Mouse (Mus musculus): ENCODE data around the gene Olfr1233. TPM values are rescaled to one million over a fixed set of nuclear protein-coding genes. Genes with fewer than 3 reads are reported as not detected.

Olfr1233 gene
- total RNA-seq (2021), result not detected
- long read RNA-seq, experiment 1, result 0 reads
- long read RNA-seq, experiment 2, result 0 reads

DNA sequence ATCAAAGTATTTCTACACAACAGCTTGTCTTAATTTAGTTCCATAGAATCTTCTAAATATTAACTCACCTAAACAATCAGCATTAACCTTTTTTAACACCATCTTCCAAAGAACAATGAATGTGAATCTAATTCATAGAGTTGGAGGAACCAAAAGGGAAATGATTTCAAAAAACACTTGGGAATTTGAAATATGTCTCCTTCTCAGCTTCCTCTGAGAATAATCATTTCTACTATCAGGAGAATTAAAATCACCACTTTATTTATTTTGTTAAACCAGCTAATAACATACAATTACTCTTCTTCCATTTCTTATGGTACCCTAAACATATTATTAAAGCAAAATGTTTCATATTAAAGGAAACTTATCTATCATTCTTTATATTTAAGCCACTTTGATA lies at the start of gene Olfr1233:
Olfr1233 (minus strand) TSS at position 101 of the 400 bp plus-strand sequence.
- Histone ChIP-seq H3K27ac (no peak within 1 kb of the TSS), H3K4me3 (no peak within 1 kb of the TSS)
- DNase-seq, result no peak
- intact Hi-C loops (cut with DNase I), result no loop called here
- no peak for TF ChIP-seq CTCF (IDR thresholded peaks at IDR 0.05)

DNA sequence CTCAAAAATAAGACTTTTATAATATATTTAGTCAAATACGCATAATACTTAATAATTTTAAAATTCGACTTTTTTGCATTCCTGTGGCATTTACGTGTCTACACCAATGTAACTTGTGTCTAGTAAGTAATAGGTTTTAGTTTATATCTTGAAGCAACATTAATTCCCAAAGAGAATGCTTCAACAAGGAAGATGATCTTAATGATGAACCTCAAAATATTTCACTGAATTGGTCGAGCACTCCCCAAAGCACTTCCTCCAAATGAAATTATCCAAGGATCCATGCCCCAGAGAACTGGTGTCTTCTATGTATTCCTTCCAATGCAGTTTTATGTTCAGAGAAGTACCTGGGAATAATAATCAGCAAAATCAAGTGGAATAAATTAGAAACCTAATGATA lies 22.6 kb upstream of the Olfr1233 start, which contains the start of gene Olfr1234:
Olfr1234 (minus strand) TSS at position 101 of the 400 bp plus-strand sequence.
- TF ChIP-seq CTCF (IDR thresholded peaks at IDR 0.05), result no peak
- no peak for DNase-seq
- intact Hi-C loops (cut with DNase I), result no loop called here
- H3K27ac ChIP-seq, result no peak within 1 kb of the TSS
- no peak within 1 kb of the TSS for H3K4me3 ChIP-seq

- DNase-seq, result no peak
- TF ChIP-seq CTCF (IDR thresholded peaks at IDR 0.05), result no peak
- Histone ChIP-seq H3K4me3 (no peak within 1 kb of the TSS), H3K27ac (no peak within 1 kb of the TSS)
- intact Hi-C loops (cut with DNase I), result no loop called here
Measured at GRCm38 (mm10) chr2:89329575-89329974, 12.6 kb downstream of the Olfr1233 start, which contains the start of gene Olfr1232. Gene Olfr1232 (minus strand): TSS chr2:89329675.

DNA sequence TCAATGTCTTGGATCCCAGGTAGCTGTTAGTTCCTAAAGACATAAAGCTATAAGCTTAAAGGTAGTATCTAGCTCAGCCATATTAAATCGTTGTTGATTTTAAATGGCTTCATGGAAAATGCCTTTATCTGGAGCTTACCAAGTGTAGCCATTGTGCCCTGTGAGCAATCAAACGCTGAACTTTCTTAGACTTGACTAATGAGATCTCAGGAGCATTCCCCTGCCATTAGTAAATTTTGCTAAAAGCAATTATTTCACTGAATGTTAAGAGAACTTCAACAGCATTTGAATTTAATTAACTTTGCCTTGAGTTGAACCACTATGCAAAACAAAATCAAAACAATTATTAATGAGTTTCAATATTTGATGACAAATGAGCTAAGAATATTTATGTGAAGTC lies 35.2 kb downstream of the Olfr1233 start, which contains the start of gene Olfr1231:
Olfr1231 (minus strand) TSS at position 101 of the 400 bp plus-strand sequence.
- DNase-seq, result no peak
- intact Hi-C loops (cut with DNase I), result no loop called here
- no peak within 1 kb of the TSS for H3K4me3 ChIP-seq
- TF ChIP-seq CTCF (IDR thresholded peaks at IDR 0.05), result no peak
- no peak within 1 kb of the TSS for H3K27ac ChIP-seq

DNA sequence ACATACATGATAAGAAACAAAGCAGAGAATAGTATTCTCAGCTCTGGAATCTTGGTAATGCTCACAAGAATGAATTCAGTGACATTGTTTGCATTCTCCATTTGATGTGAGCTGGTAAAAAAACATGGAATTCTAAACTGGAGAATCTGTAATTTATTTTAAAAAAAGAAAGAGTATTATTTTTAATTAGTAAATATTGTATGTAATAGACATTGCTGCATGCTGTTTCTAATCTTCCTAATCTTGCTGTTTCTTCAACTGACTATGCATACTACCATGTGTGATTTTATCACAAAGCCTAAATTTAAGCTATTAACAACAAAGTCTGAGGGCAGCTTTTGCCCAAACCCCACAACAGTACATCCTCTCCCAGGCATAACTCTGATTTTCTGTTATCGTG lies 45.0 kb downstream of the Olfr1233 start, which contains the start of gene Olfr1230:
Olfr1230 (minus strand) TSS at position 101 of the 400 bp plus-strand sequence.
- intact Hi-C loops (cut with DNase I), result no loop called here
- H3K4me3 ChIP-seq, result no peak within 1 kb of the TSS

DNA sequence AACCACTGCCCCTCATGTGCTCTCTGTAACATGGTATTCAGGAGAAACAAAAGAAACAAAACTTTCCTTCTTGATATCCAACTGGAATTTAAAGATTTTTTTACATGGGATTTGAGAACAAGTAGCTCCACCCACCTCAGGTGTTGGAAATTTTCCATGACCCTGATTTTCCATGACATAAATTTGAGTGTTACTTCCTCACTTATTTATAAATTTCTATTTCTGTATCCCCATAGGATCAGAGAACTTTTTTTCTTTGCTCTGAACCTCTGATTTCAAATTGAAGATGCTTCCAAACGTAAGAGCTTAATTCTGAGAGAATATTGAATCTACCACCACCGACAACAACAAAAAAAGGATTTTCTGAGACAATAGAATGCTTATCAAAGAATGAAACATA lies 54.3 kb downstream of the Olfr1233 start, which contains the start of gene Olfr1229:
Olfr1229 (minus strand) TSS at position 101 of the 400 bp plus-strand sequence.
- no peak for TF ChIP-seq CTCF (IDR thresholded peaks at IDR 0.05)
- intact Hi-C loops (cut with DNase I), result no loop called here
- no peak for DNase-seq
- H3K4me3 ChIP-seq, result no peak within 1 kb of the TSS
- H3K27ac ChIP-seq, result no peak within 1 kb of the TSS

More for the DNA sequence above, 45.0 kb downstream of the Olfr1233 start, which contains the start of gene Olfr1230:
- DNase-seq, result no peak
- no peak within 1 kb of the TSS for H3K27ac ChIP-seq
- TF ChIP-seq CTCF (IDR thresholded peaks at IDR 0.05), result no peak

Other genes with a start within 250 kb of the Olfr1233 start
- not detected for gene Olfr1220, start 235.6 kb downstream of the Olfr1233 start, total RNA-seq (2021)
- gene Olfr1221, start 225.1 kb downstream of the Olfr1233 start, total RNA-seq (2021), result not detected
- gene Olfr1222, start 209.3 kb downstream of the Olfr1233 start, total RNA-seq (2021), result not detected
- not detected for gene Olfr1223, start 190.8 kb downstream of the Olfr1233 start, total RNA-seq (2021)
- gene Olfr1224-ps1, start 178.3 kb downstream of the Olfr1233 start, total RNA-seq (2021), result not detected
- gene Olfr1225, start 167.7 kb downstream of the Olfr1233 start, total RNA-seq (2021), result not detected
- not detected for gene Olfr1226, start 142.3 kb downstream of the Olfr1233 start, total RNA-seq (2021)
- not detected for gene Olfr1228, start 88.3 kb downstream of the Olfr1233 start, total RNA-seq (2021)
- not detected for gene Olfr1229, start 54.4 kb downstream of the Olfr1233 start, total RNA-seq (2021)
- not detected for gene Olfr1230, start 45.1 kb downstream of the Olfr1233 start, total RNA-seq (2021)
- gene Olfr1231, start 35.3 kb downstream of the Olfr1233 start, total RNA-seq (2021), result not detected
- gene Olfr1232, start 12.7 kb downstream of the Olfr1233 start, total RNA-seq (2021), result not detected
- not detected for gene Olfr1234, start 22.5 kb upstream of the Olfr1233 start, total RNA-seq (2021)
- gene Olfr1238, start 67.3 kb upstream of the Olfr1233 start, total RNA-seq (2021), result not detected
- not detected for gene Olfr1239, start 78.0 kb upstream of the Olfr1233 start, total RNA-seq (2021)
- gene Olfr1240, start 100.6 kb upstream of the Olfr1233 start, total RNA-seq (2021), result not detected
- not detected for gene Olfr1241, start 144.7 kb upstream of the Olfr1233 start, total RNA-seq (2021)
- not detected for gene Olfr1242, start 155.9 kb upstream of the Olfr1233 start, total RNA-seq (2021)
- gene Olfr1243, start 189.1 kb upstream of the Olfr1233 start, total RNA-seq (2021), result not detected
- not detected for gene Olfr1245, start 236.0 kb upstream of the Olfr1233 start, total RNA-seq (2021)

All from gastrocnemius, adult 2 months (tissue).